Mouse (Mus musculus) CH12F3 (cell line): ENCODE results near the gene Olfr523.

Source experiments
- in situ Hi-C: fragments of 300-500 bp; cut with MboI; formaldehyde crosslinking; loops from 2 replicates; pipeline ENCODE4 v1.14.3; 2020; ENCODE audit warnings: low sequenced_read_pairs

The Olfr523 gene

DNA sequence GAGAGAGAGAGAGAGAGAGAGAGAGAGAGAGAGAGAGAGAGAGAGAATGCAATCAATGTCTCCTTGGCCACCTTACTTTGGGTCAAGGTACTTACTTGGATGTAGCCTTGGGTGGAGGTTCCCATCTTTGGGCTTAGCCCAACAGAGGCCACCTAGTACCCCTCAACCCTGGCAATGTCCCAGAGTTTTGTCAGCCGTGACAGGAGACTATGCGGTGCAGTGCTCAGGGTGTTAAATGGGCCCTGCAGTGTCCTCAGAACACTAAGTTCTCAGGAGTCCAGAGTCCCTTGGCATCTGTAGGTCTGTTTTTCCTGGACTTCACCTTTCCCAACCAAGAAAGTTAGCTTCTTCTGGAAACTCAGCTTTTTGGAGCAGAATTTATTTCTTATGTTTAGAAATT is 6.2 kb downstream of the Olfr523 start:
- in situ Hi-C loops = no loop called here

DNA sequence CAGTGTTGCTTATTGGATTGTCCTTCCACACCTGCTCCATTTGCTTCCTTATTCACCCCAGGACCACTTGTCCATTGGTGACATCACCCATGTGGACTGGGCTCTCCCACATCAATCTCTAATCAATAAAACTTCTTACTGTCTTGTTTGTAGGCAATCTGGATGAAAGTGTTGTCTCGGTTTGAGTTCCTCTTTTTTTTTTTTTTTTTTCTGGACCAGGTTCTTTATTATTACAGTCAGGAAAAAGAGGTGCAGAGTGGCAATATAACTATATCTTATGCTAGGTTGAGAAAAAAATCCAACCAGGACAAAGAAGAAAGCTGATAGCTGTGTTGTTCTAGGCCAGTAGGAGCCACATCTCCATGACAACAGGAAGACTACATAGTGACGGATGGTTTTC is 7.7 kb downstream of the Olfr523 start:
- in situ Hi-C loops = no loop called here

DNA sequence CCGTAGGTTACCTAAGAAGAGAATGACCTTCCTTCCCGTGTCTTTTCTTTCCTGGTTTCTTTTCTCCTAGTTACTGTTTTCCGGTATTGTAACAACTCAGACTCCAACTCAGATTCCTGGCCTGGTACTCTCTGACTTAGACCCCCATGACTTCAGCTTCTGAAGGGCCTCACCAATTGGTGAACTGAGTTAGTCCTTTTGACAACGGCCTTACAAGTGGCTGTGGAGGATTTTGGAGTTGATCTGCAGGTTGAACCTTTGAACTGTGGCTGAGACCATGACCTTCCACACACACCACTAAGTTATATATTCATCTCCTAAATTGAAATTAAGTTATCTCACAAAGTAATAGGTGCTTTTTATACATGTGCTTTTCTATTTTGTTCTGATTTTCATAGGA is 11.2 kb downstream of the Olfr523 start:
- in situ Hi-C loops = no loop called here

DNA sequence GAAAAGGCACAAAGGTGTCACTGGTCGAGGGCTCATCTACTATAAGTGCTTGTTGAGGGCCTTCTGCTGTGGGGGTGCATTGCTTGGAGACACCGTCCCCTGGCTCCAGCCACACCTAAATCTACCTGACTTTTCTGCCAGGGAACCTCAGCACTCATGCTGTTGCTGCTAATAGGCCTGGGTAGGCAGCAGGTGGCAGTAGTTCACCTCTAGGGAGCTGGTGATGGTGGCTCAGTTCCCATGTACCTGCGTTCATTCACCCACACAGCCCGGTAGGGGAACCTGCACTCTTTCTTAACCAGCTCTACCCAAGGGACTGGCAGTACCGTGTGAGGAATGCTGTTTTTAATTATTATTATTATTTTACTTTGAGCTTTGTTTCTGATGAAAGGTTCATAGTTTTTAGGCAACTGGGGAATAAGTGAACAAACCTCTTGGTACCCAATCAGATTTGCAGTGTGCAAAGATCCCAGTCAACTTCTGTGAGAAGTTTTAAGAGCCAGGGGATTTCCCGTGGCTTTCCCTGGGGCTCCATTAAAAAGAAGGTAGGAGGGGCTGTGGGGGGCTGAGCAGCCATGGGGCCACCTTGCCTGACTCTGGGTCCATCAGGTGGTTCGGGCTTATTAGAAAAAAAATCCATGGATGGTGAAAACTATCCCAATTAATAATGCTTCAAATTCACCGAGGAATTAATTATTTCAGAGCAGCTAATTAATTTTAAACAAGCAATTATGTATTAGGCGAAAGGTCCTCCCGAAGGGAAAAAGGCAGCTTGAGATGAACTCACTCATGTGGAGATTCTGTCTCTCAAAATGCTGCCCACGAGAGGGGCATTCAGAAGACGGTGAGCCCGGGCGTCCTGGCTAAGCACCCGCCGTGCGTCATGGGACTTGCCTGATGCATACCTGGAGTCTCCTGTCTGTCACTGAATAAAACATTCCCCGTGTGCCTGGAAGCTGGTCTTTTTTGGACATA is 13.9 kb downstream of the Olfr523 start:
- in situ Hi-C loops = no loop called here

DNA sequence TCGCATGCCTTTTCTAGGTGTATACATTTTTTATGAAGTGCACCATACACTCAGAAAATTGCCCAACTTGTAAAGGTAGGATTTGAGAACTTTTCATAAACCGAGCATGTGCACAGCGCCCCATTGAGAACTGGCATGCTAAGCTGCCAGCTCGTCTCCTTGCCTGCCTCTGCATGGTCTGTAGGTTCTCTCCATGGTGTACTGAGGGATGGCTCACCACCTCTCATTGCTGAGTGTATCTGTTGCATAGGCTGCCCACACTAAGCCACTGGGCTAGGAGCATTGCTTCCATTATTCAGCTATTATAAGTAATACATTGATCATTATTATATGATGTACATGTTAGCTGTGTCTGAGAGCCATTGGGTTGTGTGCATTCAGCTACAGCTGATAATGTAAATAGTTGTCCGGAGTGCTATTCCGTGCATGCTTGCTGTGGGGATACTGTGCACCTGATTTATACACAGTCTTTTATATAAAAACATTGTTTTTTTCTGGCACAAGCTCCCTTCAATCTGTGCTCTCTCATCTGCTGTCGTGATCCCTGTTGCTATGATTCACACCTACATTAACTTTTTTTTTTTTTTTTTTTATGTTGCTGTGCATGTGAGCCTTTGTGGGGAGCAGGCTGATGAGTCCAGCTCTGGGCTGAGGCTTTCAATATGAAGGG is 14.8 kb downstream of the Olfr523 start:
- in situ Hi-C loops = no loop called here

DNA sequence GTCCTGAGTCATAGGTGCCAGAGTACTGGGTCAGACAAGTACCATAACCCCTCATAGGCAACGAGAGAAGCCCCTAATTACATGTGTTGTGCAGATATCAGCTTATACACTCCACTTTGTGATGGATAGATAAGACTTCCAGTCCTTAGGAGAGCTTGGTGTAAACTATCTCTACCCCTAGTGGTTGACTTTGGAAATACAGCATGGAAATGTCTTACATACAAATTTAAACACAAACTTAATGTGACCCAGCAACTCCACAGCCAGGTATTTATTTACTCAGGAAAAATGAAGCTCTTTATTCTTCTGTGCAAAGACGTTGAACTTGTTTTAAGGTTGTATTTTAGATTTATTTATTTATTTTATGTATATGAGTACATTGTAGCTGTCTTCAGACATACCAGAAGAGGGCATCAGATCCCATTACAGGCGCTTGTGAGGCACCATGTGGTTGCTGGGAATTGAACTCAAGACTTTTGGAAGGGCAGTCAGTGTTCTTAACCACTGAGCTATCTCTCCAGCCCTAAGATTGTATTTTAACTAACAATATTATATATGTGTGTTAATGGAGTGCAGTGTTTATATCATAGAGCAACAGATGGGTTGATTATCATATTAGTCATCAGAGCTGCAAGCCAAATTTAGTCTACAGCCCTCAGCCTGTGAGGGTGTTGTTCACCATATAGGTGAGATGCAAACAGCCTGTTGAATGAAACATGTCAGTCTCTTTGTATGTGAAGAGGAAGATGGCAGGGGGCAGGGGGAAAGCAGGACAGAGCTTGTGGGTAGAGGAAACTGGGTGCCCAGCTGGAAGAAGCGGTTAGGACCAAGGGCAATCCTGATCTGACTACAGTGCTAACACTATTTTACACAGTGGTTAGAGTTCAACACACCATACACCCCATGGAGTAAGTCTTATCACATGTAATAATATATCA is 15.6 kb downstream of the Olfr523 start:
- in situ Hi-C loops = no loop called here

DNA sequence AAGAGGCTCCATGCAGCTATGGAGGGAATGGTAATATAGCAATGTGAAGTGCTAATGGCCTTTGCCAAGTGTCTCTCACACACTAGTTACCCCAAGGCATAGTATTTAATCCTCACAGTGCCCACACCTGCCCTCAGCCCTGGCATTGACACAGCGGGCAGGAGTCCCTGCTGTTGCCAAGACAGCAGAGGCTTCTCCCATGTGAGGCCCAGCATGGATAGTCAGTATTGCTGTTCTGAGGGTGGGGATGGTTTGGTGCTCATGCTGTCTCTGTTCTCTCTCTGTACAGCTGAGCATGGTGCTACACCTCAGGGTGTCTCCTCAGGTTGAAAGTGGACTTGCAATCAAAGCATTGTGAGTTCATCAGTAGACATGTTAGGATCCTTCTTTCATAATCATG is 17.4 kb downstream of the Olfr523 start:
- in situ Hi-C loops = no loop called here

DNA sequence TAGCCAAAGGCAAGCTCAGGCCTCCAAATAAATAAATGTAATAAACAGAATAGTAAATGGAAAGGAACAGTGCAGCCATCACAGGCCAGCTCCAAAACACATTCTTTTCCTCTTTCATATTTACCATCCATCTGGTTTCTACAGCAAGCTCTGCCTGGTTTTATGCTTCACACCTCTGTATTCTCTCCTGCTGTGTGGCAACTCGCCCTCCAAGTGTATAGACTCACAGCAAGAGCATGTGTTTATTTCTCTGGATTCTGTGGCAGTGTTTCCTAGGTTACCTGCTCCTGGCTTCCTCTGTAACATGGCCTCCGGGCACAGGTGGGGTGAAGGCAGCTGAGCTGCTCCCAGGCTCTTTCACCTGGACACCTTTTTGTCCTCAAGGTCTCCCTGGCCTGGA is 19.4 kb downstream of the Olfr523 start:
- in situ Hi-C loops = no loop called here

DNA sequence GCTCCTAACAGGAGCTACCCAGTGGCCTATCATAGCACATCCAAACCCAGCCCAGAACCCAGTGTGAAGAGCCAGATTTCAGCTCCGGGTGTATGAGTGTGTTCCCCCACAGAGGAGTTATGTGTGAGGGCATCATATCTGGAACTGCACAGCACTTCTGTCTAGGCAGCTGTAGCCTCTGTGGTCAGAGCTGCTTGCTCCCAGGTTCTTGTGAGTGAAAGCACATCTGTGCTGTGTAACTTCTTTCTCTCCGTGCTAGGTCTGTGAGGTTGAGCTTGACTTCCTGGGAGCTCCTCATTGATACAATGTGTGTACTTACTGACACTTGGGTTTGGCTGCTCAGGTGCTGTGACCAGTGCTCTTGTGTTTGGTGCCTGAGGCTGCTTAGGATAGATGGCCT is 19.8 kb downstream of the Olfr523 start:
- in situ Hi-C loops = no loop called here

DNA sequence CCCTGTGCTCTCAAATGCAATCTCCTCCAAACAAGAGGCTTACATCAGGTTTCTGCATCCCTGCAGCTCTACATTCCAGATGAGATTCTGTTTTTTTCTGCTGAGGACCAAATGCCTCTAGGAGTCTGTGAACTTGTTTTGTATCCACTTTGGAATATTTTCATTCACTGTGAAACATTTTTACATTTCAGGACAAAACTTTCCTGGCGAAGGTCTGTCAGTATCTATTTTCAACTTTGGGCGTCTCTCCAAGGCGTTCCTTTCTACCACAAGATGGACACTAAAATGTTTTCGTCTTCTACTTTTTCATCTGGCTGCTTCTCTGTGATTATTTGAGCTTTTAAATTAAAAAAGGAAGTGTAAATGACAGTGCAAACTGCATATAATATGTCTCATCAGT is 21.0 kb downstream of the Olfr523 start:
- in situ Hi-C loops = no loop called here

DNA sequence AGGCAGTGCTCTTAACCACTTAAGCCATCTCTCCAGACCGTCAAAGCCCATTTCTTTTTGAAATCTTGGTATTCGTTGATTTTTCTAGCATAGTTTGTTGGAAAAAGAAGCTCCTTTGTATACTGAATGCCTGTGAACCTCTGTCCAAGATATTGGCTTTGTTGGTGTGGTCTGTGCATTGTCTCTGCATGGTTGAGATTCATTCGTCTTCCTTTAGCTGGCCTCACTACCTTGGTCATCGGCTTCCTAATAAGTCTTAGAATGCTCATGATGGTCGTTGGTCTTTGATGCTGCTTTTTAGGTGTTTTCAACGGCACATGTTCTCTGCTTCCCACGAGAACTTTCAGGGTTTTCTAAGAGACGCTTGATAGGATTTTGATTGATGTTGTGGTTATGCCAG is 23.0 kb downstream of the Olfr523 start:
- in situ Hi-C loops = no loop called here

DNA sequence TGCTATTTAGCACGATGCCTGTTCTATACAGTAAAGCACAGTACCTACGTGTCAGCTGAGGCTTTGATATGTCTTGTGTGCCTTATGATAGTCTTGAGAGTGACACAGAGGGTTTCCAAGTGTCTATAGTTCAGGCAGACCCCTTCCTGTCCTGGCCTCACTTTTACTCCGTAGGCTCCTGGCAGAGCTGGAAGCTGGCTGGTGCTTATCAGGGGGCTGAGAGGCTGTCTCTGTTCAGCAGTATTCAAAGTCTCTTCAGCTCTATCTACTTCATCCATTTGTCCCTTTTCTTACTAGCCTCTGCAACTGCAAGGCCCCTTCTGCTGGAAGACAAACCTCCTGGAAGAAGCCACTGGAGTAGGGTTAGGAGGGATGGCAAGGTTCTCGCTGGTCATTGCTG is 28.1 kb downstream of the Olfr523 start:
- in situ Hi-C loops = no loop called here

DNA sequence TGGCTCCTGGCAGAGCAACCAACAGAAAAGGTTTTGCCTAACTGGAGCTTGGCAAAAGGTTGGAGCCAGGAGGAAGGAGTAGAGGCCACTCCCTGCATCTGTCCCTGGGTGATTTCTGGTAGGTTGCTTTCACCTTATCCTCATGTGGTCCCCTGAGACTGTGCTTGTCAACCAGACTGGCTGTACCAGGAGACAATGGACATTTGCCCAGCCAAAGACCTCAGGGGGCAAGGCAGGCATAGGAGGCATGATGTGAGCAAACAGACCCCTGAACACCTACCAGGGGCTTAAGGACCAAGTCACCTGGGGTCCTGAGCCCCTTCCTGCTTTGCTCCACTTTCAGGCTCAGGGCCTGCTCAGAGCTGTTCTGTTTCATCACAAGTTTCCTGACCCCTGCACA is 32.8 kb downstream of the Olfr523 start, which contains the start of gene Olfr524:
Olfr524 (minus strand) TSS at position 101 of the 400 bp plus-strand sequence.
- in situ Hi-C loops = no loop called here

DNA sequence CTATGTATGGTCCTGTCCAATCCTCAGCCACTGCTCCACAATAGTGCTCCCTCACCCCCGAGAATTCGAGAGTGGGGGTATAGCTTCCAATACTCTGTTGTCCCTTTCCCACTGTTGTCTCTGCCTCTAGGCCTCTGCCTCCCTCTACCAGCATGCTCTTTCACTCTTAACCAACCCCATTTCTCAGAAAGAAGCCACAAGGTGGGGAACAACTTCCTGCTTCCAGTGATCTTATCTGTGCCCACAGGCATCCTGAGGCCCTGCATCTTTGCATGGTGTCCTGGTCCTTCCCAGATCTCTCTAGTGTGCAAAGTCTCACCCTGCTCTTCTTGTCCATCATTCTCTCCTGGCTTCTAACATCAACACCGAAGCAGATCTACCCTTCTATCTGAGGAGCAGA is 33.9 kb downstream of the Olfr523 start:
- in situ Hi-C loops = no loop called here

DNA sequence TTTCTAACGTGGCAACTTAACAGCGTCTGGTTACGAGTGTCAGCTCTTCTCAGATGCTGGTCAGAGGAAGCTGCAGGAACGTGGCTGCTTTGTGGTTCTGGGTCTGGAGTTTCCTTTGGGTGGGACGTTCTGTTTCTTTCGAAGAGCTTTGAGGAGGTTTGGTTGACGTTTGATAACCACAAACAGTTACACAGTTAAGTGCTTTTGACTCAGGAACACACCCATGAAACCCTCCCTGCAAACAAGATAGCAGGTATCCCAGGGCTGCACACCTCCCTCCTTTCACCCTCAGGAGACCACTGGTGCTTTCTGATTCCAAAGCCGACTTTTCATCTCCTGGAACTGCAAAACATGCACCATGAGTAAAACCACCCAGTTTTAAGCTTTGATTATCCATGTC is 35.1 kb downstream of the Olfr523 start:
- in situ Hi-C loops = no loop called here

DNA sequence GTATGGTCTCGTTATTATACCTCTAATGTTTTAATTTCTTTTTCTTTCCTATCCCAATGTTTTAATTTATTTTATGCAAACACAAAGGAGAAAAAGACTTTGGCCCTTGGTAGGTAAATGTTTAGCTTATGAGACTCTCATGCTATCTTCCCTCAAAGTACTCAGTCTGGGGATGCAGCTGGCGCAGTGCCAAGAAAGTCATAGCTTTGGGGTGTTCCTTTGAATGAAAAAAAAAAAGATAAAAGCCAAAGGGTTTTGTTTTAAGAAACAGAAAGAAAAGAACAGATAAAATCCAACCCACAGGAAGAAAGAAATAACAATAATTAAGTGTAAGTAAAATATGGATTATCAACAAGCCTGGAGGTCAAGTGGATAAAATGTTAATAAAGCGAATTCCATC is 35.7 kb downstream of the Olfr523 start:
- in situ Hi-C loops = no loop called here

DNA sequence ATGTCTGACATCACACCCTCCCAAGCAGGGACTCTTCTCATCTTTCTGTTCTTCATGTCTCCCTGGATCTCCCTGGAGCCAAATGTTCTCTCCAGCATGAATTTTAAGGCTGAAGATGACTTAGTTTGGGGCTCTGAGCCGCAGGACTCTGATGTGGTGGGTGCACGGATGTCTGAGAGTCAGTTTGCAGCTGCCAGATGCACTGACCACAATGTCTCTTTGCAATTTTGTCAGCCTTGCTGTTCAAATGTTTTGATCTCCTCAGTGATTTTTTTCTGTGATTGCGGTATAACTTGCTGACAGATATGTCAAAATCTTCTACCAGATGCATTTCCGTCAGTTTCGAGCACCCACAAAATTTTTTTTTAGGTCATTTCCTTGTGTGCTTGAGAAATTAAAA is 40.8 kb downstream of the Olfr523 start:
- in situ Hi-C loops = no loop called here

DNA sequence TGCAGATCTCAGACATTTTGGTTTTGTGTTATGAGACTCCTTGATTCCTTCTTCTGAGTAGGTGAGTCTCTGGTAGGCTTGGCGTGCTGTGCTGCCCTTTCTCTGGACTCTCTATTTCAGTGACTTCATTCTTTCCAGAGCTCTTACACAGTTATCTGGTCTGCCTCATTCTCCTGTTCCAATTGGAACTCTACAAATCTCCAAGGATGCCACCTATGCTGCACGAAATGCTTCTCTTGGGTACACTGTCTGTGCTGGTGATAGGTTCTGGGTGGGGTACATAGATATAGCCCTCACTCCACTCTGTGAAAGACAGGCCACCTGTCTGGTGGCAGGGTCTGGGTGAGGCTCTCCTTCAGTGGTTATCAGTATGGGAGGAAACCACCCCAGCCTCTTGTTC is 45.0 kb downstream of the Olfr523 start, which contains the start of gene Cd163l1:
Cd163l1 (plus strand) TSS at position 301 of the 400 bp plus-strand sequence.
- in situ Hi-C loops = no loop called here

DNA sequence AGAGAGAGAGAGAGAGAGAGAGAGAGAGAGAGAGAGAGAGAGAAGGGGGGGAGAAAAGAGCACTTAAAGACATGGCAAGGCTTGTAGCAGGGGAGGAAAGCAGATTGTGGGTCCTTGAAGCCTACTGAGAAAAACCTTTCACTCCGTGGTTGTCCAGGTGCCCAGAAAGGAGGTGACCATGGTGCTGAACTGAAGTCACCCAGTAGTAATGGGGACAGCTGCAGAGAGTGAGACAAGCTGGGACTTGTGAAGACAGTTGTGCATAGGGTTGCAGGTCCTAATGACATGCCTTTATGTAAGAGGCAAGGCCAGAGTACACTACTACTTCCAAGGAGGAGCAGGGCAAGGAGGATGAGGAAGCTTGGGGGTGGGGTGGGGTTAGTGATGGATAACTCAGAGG is 46.3 kb downstream of the Olfr523 start:
- in situ Hi-C loops = no loop called here

DNA sequence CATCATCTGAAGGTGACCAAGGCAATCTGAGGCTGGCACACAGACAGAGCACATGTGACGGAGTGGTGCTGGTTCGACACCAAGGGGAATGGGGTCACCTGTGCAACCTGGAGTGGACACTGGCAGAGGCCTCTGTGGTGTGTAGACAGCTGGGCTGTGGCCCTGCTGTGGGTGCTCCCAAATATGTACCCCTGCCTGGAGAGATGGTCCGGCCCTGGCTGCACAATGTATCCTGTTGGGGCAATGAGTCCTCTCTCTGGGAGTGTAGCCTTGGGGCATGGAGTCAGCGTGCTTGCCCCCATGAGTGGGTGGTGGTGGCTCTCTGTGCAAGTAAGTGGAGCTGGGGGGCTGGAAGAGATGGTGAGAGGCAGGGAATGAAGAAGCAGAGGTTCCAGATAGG is 47.4 kb downstream of the Olfr523 start:
- in situ Hi-C loops = no loop called here

DNA sequence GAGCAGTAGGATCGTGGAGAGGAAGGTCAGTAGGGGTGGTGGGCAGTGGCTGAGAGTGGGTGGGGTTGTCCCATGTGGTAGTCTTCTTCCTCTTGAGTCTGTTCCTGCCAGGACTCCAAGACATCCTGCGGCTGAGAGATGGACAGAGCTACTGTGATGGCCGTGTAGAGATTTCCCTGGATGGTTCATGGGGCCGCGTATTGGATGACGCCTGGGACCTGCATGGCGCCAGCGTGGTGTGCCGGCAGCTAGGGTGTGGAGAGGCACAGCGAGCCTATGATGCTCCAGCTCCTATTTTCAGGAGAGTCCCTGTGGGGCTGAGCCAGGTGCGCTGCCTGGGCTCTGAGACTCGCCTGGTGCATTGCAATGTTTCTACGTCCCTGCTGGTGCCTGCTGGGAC is 51.2 kb downstream of the Olfr523 start:
- in situ Hi-C loops = no loop called here
